Mouse (Mus musculus) small intestine, adult 2 months (tissue): ENCODE data around the gene 3110040M04Rik. TPM values are rescaled to one million over a fixed set of nuclear protein-coding genes. Genes with fewer than 3 reads are reported as not detected.

Experiments
- H3K27ac ChIP-seq: fragments of 200-500 bp; 2 replicates; pipeline ENCODE4 v1.5.1; 2012; ENCODE audit warnings: low read depth, low read length, control low read depth, inconsistent platforms; ENCODE audit not compliant: insufficient read depth
- H3K27me3 ChIP-seq: fragments of 200-500 bp; 2 replicates; pipeline ENCODE4 v1.6.1; 2012; ENCODE audit warnings: mild to moderate bottlenecking, moderate library complexity, low read length, inconsistent platforms; ENCODE audit not compliant: control insufficient read depth, insufficient read depth
- H3K36me3 ChIP-seq: fragments of 200-500 bp; 2 replicates; pipeline ENCODE4 v1.6.1; 2012; ENCODE audit warnings: mild to moderate bottlenecking, low read length, control low read depth, inconsistent platforms; ENCODE audit not compliant: control insufficient read depth, insufficient read depth
- H3K4me1 ChIP-seq: fragments of 200-500 bp; 2 replicates; pipeline ENCODE4 v1.6.1; 2012; ENCODE audit warnings: low read length, inconsistent platforms, mixed read lengths; ENCODE audit not compliant: control insufficient read depth, insufficient read depth, insufficient read length
- H3K4me3 ChIP-seq: fragments of 200-500 bp; 2 replicates; pipeline ENCODE4 v1.5.1; 2012; ENCODE audit warnings: low read depth, mild to moderate bottlenecking, control low read depth, inconsistent platforms, low read length, moderate library complexity
- CTCF ChIP-seq: fragments of 200-500 bp; IDR thresholded peaks from 2 replicates; pipeline ENCODE4 v1.5.1; 2012; ENCODE audit warnings: low read depth, mild to moderate bottlenecking, control low read depth, inconsistent platforms, low read length, moderate library complexity, mixed read lengths; ENCODE audit not compliant: insufficient replicate concordance, insufficient read length; ENCODE audit errors: extremely low read depth
- POLR2A ChIP-seq: fragments of 200-500 bp; IDR thresholded peaks from 2 replicates; pipeline ENCODE4 v1.6.1; 2012; ENCODE audit warnings: low read depth, mild to moderate bottlenecking, control low read depth, inconsistent platforms, low read length, moderate library complexity
- WGBS: fragments of 180-500 bp; shearing (Covaris S2); methylation state at CpG from one replicate; pipeline ENCODE4 v1.1.7; 2018; 5-methylcytosine and 5-hydroxymethylcytosine counted together
- polyA plus RNA-seq: library from polyadenylated mRNA; depleted of rRNA; stranded (reverse); fragments of >200 nt; gene quantifications from 2 replicates; pipeline ENCODE4 v1.2.3, GENCODE M21; 2012

Gene 3110040M04Rik
- polyA plus RNA-seq, 1 experiment: 1.3 TPM

GRCm38 (mm10) chr1:151220098-151220497 is 16.2 kb downstream of the 3110040M04Rik start:
- WGBS: 85% methylated on average over 7 of the region's 7 CpGs
- H3K4me3 ChIP-seq: no peak overlapping the region
- H3K36me3 ChIP-seq: no peaks in the 10 kb centered on the region
- H3K4me1 ChIP-seq: peaks cover 9% of the 10 kb centered on the region; the same call in 1 of the 2 replicates
- H3K27ac ChIP-seq: no peak overlapping the region
- no peaks in the 10 kb centered on the region for H3K27me3 ChIP-seq
- TF ChIP-seq POLR2A: no peak
- TF ChIP-seq CTCF: no peak

GRCm38 (mm10) chr1:151222561-151223267 is 18.8 kb downstream of the 3110040M04Rik start:
- Histone ChIP-seq H3K4me3 (no peak overlapping the region), H3K4me1 (no peaks in the 10 kb centered on the region), H3K36me3 (no peaks in the 10 kb centered on the region), H3K27me3 (no peaks in the 10 kb centered on the region), H3K27ac (no peak overlapping the region)
- TF ChIP-seq CTCF: no peak
- no peak for TF ChIP-seq POLR2A
- 91% methylated on average over 10 of the region's 10 CpGs for WGBS

- WGBS: 82% methylated on average over 1 of the region's 1 CpGs
- H3K27ac ChIP-seq: no peak overlapping the region
- no peak overlapping the region for H3K4me3 ChIP-seq
- no peaks in the 10 kb centered on the region for H3K27me3 ChIP-seq
- no peak for TF ChIP-seq CTCF
- TF ChIP-seq POLR2A: no peak
- H3K36me3 ChIP-seq: no peaks in the 10 kb centered on the region
- H3K4me1 ChIP-seq: no peaks in the 10 kb centered on the region
These were observed 19.5 kb downstream of the 3110040M04Rik start for GRCm38 (mm10) chr1:151223377-151223776.

GRCm38 (mm10) chr1:151224536-151224935 is 20.6 kb downstream of the 3110040M04Rik start:
- Histone ChIP-seq H3K36me3 (no peaks in the 10 kb centered on the region), H3K4me1 (no peaks in the 10 kb centered on the region), H3K27me3 (no peaks in the 10 kb centered on the region), H3K4me3 (no peak overlapping the region), H3K27ac (no peak overlapping the region)
- TF ChIP-seq POLR2A: no peak
- no peak for TF ChIP-seq CTCF
- 97% methylated on average over 1 of the region's 1 CpGs for WGBS

GRCm38 (mm10) chr1:151227506-151227905 is 23.6 kb downstream of the 3110040M04Rik start:
- Histone ChIP-seq H3K27me3 (no peaks in the 10 kb centered on the region), H3K4me1 (no peaks in the 10 kb centered on the region), H3K36me3 (no peaks in the 10 kb centered on the region), H3K4me3 (no peak overlapping the region), H3K27ac (no peak overlapping the region)
- TF ChIP-seq POLR2A (no peak), CTCF (no peak)
- 88% methylated on average over 8 of the region's 8 CpGs for WGBS

GRCm38 (mm10) chr1:151228320-151228989 is 24.5 kb downstream of the 3110040M04Rik start:
- Histone ChIP-seq H3K27ac (no peak overlapping the region), H3K4me3 (no peak overlapping the region), H3K4me1 (no peaks in the 10 kb centered on the region), H3K27me3 (no peaks in the 10 kb centered on the region), H3K36me3 (no peaks in the 10 kb centered on the region)
- no peak for TF ChIP-seq CTCF
- TF ChIP-seq POLR2A: no peak
- WGBS: 72% methylated on average over 1 of the region's 1 CpGs

- H3K4me3 ChIP-seq: no peak overlapping the region
- WGBS: 86% methylated on average over 3 of the region's 3 CpGs
- H3K27ac ChIP-seq: no peak overlapping the region
- no peaks in the 10 kb centered on the region for H3K36me3 ChIP-seq
- no peaks in the 10 kb centered on the region for H3K4me1 ChIP-seq
- no peak for TF ChIP-seq POLR2A
- TF ChIP-seq CTCF: no peak
- H3K27me3 ChIP-seq: no peaks in the 10 kb centered on the region
These were observed 28.4 kb downstream of the 3110040M04Rik start for GRCm38 (mm10) chr1:151232346-151232745.
